Mouse (Mus musculus): ENCODE results near the gene Prkag1.

DNA sequence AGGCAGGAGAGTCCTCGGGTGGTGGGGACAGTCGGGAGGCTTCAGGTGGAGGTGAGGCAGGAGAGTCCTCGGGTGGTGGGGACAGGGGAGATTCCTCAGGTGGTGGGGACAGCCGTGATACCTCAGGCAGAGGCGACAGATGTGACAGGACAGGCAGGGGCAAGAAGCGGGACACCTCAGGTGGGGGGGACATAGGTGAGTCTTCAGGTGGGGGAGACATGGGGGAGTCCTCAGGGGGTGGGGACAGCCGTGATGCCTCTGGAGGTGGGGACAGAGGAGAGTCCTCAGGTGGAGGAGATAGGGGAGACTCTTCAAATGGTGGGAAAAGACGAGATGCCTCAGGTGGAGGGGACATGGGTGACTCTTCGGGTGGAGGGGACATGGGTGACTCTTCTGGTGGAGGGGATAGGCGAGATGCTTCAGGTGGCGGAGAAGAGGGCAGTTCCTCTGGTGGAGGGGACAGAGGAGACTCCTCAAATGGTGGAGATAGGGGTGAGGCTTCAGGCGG lies 32.2 kb upstream of the Prkag1 start:
- TF ChIP-seq CTCF (IDR thresholded peaks at IDR 0.05; ENCODE audit: low read depth), result no peak
- TF ChIP-seq EP300 (IDR thresholded peaks at IDR 0.05; ENCODE audit: low read depth), result no peak

All from liver, postnatal 0 days (tissue).